Mouse (Mus musculus): ENCODE measurements around the gene Cavin2. TPM values are rescaled to one million over a fixed set of nuclear protein-coding genes. Genes with fewer than 3 reads are reported as not detected.

Gene Cavin2
- polyA plus RNA-seq, 1 experiment from 2014 or later: 353 TPM

- H3K9me3 ChIP-seq (ENCODE audit: low read length): no peaks in the 10 kb centered on the region
- no peaks in the 10 kb centered on the region for H3K36me3 ChIP-seq (ENCODE audit: insufficient read depth, low read length)
- H3K9ac ChIP-seq (replicated peaks; ENCODE audit: low read depth): no peak overlapping the region
- TF ChIP-seq CTCF (IDR thresholded peaks at IDR 0.05) (no peak), EP300 (IDR thresholded peaks at IDR 0.05) (no peak)
- no peak overlapping the region for H3K4me3 ChIP-seq (ENCODE audit: low read depth, low read length)
- H3K27ac ChIP-seq (ENCODE audit: low read length): 0 out of 2 replicates have a peak overlapping the region, but pooled peaks have one; percentile 26
- 43% methylated on average over 4 of the region's 4 CpGs for WGBS
- H3K4me1 ChIP-seq (ENCODE audit: insufficient read depth, low read depth, low read length): peaks cover 22% of the 10 kb centered on the region
- DNase-seq (ENCODE audit: low spot score) (peak; percentile 32), ATAC-seq (no peak)
- no peaks in the 10 kb centered on the region for H3K27me3 ChIP-seq (replicated peaks; ENCODE audit: insufficient read depth, low read length)
- no peak overlapping the region for H3K4me2 ChIP-seq (replicated peaks; ENCODE audit: low read depth, low read length)
Observed at GRCm38 (mm10) chr1:51272583-51273201, 16.2 kb upstream of the Cavin2 start.

GRCm38 (mm10) chr1:51277879-51278567, 10.9 kb upstream of the Cavin2 start:
- DNase-seq (ENCODE audit: low spot score) (peak; percentile 54), ATAC-seq (peak; percentile 62; the same call in 1 of the 2 replicates)
- Histone ChIP-seq H3K4me2 (replicated peaks; ENCODE audit: low read depth, low read length) (no peak overlapping the region), H3K36me3 (ENCODE audit: insufficient read depth, low read length) (no peaks in the 10 kb centered on the region), H3K9me3 (ENCODE audit: low read length) (no peaks in the 10 kb centered on the region), H3K4me1 (ENCODE audit: insufficient read depth, low read depth, low read length) (0 out of 2 replicates have a peak, but pooled peaks cover 3% of the 10 kb centered on the region), H3K27ac (ENCODE audit: low read length) (no peak overlapping the region), H3K4me3 (ENCODE audit: low read depth, low read length) (no peak overlapping the region), H3K9ac (replicated peaks; ENCODE audit: low read depth) (no peak overlapping the region), H3K27me3 (replicated peaks; ENCODE audit: insufficient read depth, low read length) (no peaks in the 10 kb centered on the region)
- peak; percentile 93 for TF ChIP-seq EP300 (IDR thresholded peaks at IDR 0.05)
- no peak for TF ChIP-seq CTCF (IDR thresholded peaks at IDR 0.05)
- WGBS: 40% methylated on average over 2 of the region's 2 CpGs

GRCm38 (mm10) chr1:51288201-51288600, 725 bp upstream of the Cavin2 start:
- H3K36me3 ChIP-seq (ENCODE audit: insufficient read depth, low read length): no peaks in the 10 kb centered on the region
- H3K4me3 ChIP-seq (ENCODE audit: low read depth, low read length): no peak overlapping the region
- no peaks in the 10 kb centered on the region for H3K9me3 ChIP-seq (ENCODE audit: low read length)
- no peaks in the 10 kb centered on the region for H3K27me3 ChIP-seq (replicated peaks; ENCODE audit: insufficient read depth, low read length)
- H3K4me1 ChIP-seq (ENCODE audit: insufficient read depth, low read depth, low read length): peaks cover 14% of the 10 kb centered on the region; the same call in 1 of the 2 replicates
- peak; percentile 77 for DNase-seq (ENCODE audit: low spot score)
- H3K9ac ChIP-seq (replicated peaks; ENCODE audit: low read depth): no peak overlapping the region
- peak overlapping the region; percentile 69 for H3K4me2 ChIP-seq (replicated peaks; ENCODE audit: low read depth, low read length)
- peak overlapping the region; percentile 55 for H3K27ac ChIP-seq (ENCODE audit: low read length)
- 35% methylated on average over 3 of the region's 3 CpGs for WGBS
- TF ChIP-seq CTCF (IDR thresholded peaks at IDR 0.05): no peak
- TF ChIP-seq EP300 (IDR thresholded peaks at IDR 0.05): no peak; the same call in 1 of the 2 replicates
- ATAC-seq: peak; percentile 70

GRCm38 (mm10) chr1:51289620-51290445, 907 bp downstream of the Cavin2 start:
- H3K4me2 ChIP-seq (replicated peaks; ENCODE audit: low read depth, low read length): peak overlapping the region; percentile 69
- no peak for TF ChIP-seq CTCF (IDR thresholded peaks at IDR 0.05)
- TF ChIP-seq EP300 (IDR thresholded peaks at IDR 0.05): no peak; the same call in 1 of the 2 replicates
- peak overlapping the region; percentile 53 for H3K4me3 ChIP-seq (ENCODE audit: low read depth, low read length)
- H3K27ac ChIP-seq (ENCODE audit: low read length): peak overlapping the region; percentile 94
- WGBS: 29% methylated on average over 17 of the region's 17 CpGs
- no peaks in the 10 kb centered on the region for H3K27me3 ChIP-seq (replicated peaks; ENCODE audit: insufficient read depth, low read length)
- ATAC-seq (peak; percentile 5; the same call in 1 of the 2 replicates), DNase-seq (ENCODE audit: low spot score) (peak; percentile 36)
- H3K36me3 ChIP-seq (ENCODE audit: insufficient read depth, low read length): no peaks in the 10 kb centered on the region
- no peaks in the 10 kb centered on the region for H3K9me3 ChIP-seq (ENCODE audit: low read length)
- peak overlapping the region; percentile 71 for H3K9ac ChIP-seq (replicated peaks; ENCODE audit: low read depth)
- H3K4me1 ChIP-seq (ENCODE audit: insufficient read depth, low read depth, low read length): peaks cover 15% of the 10 kb centered on the region; the same call in 1 of the 2 replicates

- peak overlapping the region; percentile 69 for H3K4me2 ChIP-seq (replicated peaks; ENCODE audit: low read depth, low read length)
- peak overlapping the region; percentile 53 for H3K4me3 ChIP-seq (ENCODE audit: low read depth, low read length)
- TF ChIP-seq EP300 (IDR thresholded peaks at IDR 0.05): no peak
- TF ChIP-seq CTCF (IDR thresholded peaks at IDR 0.05): no peak
- no peaks in the 10 kb centered on the region for H3K9me3 ChIP-seq (ENCODE audit: low read length)
- no peaks in the 10 kb centered on the region for H3K36me3 ChIP-seq (ENCODE audit: insufficient read depth, low read length)
- H3K27me3 ChIP-seq (replicated peaks; ENCODE audit: insufficient read depth, low read length): no peaks in the 10 kb centered on the region
- H3K27ac ChIP-seq (ENCODE audit: low read length): peak overlapping the region; percentile 94
- WGBS: 9% methylated on average over 4 of the region's 4 CpGs
- DNase-seq (ENCODE audit: low spot score) (peak; percentile 53), ATAC-seq (no peak)
- H3K9ac ChIP-seq (replicated peaks; ENCODE audit: low read depth): peak overlapping the region; percentile 71
- H3K4me1 ChIP-seq (ENCODE audit: insufficient read depth, low read depth, low read length): peaks cover 15% of the 10 kb centered on the region; the same call in 1 of the 2 replicates
Observed at GRCm38 (mm10) chr1:51290634-51291033, 1.7 kb downstream of the Cavin2 start.
